Mouse (Mus musculus) cerebellum, adult 2 months (tissue): Measurements from ENCODE around the gene Ssbp3.
A peak's percentile ranks its signal among the peaks of the same experiment; 100 is the strongest.

ENCODE experiments used
- CTCF ChIP-seq: fragments of 200-500 bp; IDR thresholded peaks from 2 replicates; pipeline ENCODE4 v1.5.1; 2011; ENCODE audit warnings: low read depth, mild to moderate bottlenecking, control low read depth, low read length, moderate library complexity, borderline replicate concordance; ENCODE audit not compliant: insufficient read depth
- POLR2A ChIP-seq: fragments of 200-500 bp; IDR thresholded peaks from 2 replicates; pipeline ENCODE4 v1.6.1; 2011; ENCODE audit warnings: low read length, control low read depth, borderline replicate concordance; ENCODE audit not compliant: insufficient read depth

DNA sequence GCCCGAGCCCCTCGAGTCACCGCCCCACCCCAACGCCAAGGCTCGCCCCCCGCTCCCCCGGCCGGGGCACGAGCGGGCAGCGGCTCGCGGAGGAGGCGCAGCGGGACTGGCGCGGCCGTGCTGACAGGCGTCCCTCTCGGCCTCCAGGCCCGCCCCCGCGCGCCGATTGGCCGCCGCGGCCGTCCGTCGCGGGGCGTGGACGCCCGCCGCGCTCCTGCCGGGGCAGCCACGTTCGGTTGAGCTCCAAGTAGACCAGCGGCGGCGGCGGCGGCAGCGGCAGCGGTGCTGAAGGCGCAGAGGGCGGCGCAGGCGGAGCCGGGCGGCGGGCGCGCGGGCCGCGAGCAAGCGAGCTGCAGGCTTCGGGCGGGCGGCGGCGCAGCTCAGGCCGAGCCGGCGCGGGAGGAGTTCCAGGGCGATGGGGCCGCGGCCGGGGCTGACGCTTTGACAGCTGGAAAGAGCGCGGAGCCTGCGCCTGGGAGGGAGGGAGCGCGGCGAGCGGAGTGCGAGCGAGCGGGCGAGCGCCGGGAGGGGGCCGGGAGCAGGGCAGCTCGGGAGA lies 823 bp downstream of the Ssbp3 start:
- TF ChIP-seq CTCF (no peak), POLR2A (peak; percentile 69)
